22 mouse cellular contexts compared by ENCODE assay signal in the genomic region with DNA sequence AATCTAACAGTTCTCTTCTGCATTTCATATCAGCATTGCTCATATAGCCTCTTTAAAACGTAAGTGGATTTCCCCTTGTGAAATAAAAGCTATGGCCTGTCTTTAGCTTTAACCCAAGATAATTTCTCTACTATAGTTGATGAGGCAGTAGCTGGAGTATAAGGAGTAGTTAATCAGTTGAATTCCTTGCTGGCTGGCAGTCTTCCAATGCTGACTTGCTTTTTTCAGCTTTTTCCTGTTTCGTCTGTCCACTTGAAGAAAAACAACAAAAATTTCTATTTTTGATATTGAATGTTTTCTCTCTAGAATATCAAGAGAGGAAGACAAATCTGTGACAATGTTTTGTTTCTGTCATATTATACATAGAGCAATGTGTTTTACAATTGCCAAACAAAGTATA.
DNase-seq lines count a peak whose midpoint lies in the region; ATAC-seq and TF ChIP-seq lines count a peak whose summit lies in the region.
"Had no signal": no experiment of that assay in that cellular context is flagged by ENCODE, and none has a peak within 500 bp of the region (broad histone marks: within the 10 kb centered on the region; RNA-seq: fewer than 3 reads in every experiment).

No protein-coding gene starts in this region.

- no peaks in the 10 kb centered on the region for H3K4me1 ChIP-seq in embryonic facial prominence, embryonic 14.5 days (ENCODE audit: control insufficient read depth, insufficient read depth, low read length)
- no peaks in the 10 kb centered on the region for H3K4me1 ChIP-seq in embryonic facial prominence, embryonic 10.5 days
- no peaks in the 10 kb centered on the region for H3K4me1 ChIP-seq in midbrain, embryonic 14.5 days (ENCODE audit: control insufficient read depth, insufficient read depth, low read length)
- H3K4me1 ChIP-seq in midbrain, embryonic 16.5 days (ENCODE audit: control insufficient read depth, insufficient read depth, low read length) = no peaks in the 10 kb centered on the region
- H3K4me1 ChIP-seq: forebrain, embryonic 10.5 days; lung, embryonic 15.5 days; neural tube, embryonic 13.5 days had no signal

- H3K4me2 ChIP-seq in embryonic facial prominence, embryonic 14.5 days (ENCODE audit: low read depth, low read length) = no peak overlapping the region
- no peak overlapping the region for H3K4me2 ChIP-seq in midbrain, embryonic 14.5 days (ENCODE audit: low read length)
- no peak overlapping the region for H3K4me2 ChIP-seq in midbrain, embryonic 16.5 days (ENCODE audit: low read length)
- H3K4me2 ChIP-seq: liver, embryonic 11.5 days; lung, embryonic 15.5 days; neural tube, embryonic 13.5 days had no signal

- H3K9ac ChIP-seq in embryonic facial prominence, embryonic 14.5 days (ENCODE audit: low read depth, low read length) = no peak overlapping the region
- H3K9ac ChIP-seq in midbrain, embryonic 14.5 days (replicated peaks; ENCODE audit: low read length) = no peak overlapping the region
- no peak overlapping the region for H3K9ac ChIP-seq in midbrain, embryonic 16.5 days (ENCODE audit: low read depth, low read length)
- H3K9ac ChIP-seq: lung, embryonic 15.5 days; neural tube, embryonic 13.5 days had no signal

- no peaks in the 10 kb centered on the region for H3K27me3 ChIP-seq in embryonic facial prominence, embryonic 14.5 days (replicated peaks; ENCODE audit: control insufficient read depth, insufficient read depth, low read length)
- H3K27me3 ChIP-seq in embryonic facial prominence, embryonic 10.5 days (replicated peaks; ENCODE audit: low read depth, poor library complexity, severe bottlenecking) = no peaks in the 10 kb centered on the region
- H3K27me3 ChIP-seq in midbrain, embryonic 14.5 days (ENCODE audit: control insufficient read depth, insufficient read depth, low read length) = no peaks in the 10 kb centered on the region
- no peaks in the 10 kb centered on the region for H3K27me3 ChIP-seq in midbrain, embryonic 16.5 days (ENCODE audit: control insufficient read depth, insufficient read depth, low read depth, low read length)
- H3K27me3 ChIP-seq: CH12.LX; lung, embryonic 15.5 days; neural tube, embryonic 13.5 days had no signal

- 59% methylated on average over 2 of the region's 2 CpGs for WGBS in embryonic facial prominence, embryonic 14.5 days
- WGBS in embryonic facial prominence, embryonic 10.5 days = 87% methylated on average over 2 of the region's 2 CpGs
- WGBS in midbrain, embryonic 14.5 days = 87% methylated on average over 2 of the region's 2 CpGs
- WGBS in midbrain, embryonic 16.5 days = 81% methylated on average over 2 of the region's 2 CpGs

- no peak for TF ChIP-seq POLR2A in brain, embryonic 14.5 days (IDR thresholded peaks at IDR 0.05; ENCODE audit: borderline replicate concordance, extremely low read depth, insufficient read depth, insufficient read length, poor library complexity, severe bottlenecking)

- TF ChIP-seq CTCF in brain, embryonic 14.5 days (IDR thresholded peaks at IDR 0.05; ENCODE audit: borderline replicate concordance, extremely low read depth, insufficient read depth, insufficient read length) = no peak

- no peaks in the 10 kb centered on the region for H3K36me3 ChIP-seq in embryonic facial prominence, embryonic 14.5 days (ENCODE audit: control insufficient read depth, insufficient read depth, low read length)
- H3K36me3 ChIP-seq in embryonic facial prominence, embryonic 10.5 days (replicated peaks) = no peaks in the 10 kb centered on the region
- no peaks in the 10 kb centered on the region for H3K36me3 ChIP-seq in midbrain, embryonic 14.5 days (ENCODE audit: control insufficient read depth, insufficient read depth, low read length)
- H3K36me3 ChIP-seq in midbrain, embryonic 16.5 days (ENCODE audit: control insufficient read depth, insufficient read depth, low read length) = no peaks in the 10 kb centered on the region
- H3K36me3 ChIP-seq: forebrain, embryonic 10.5 days; lung, embryonic 15.5 days; neural tube, embryonic 13.5 days had no signal

- H3K27ac ChIP-seq in embryonic facial prominence, embryonic 14.5 days (replicated peaks; ENCODE audit: low read depth, low read length) = no peak overlapping the region
- H3K27ac ChIP-seq in embryonic facial prominence, embryonic 10.5 days (replicated peaks) = no peak overlapping the region
- H3K27ac ChIP-seq in midbrain, embryonic 14.5 days (replicated peaks; ENCODE audit: low read depth, low read length) = no peak overlapping the region
- no peak overlapping the region for H3K27ac ChIP-seq in midbrain, embryonic 16.5 days (ENCODE audit: low read length)
- H3K27ac ChIP-seq: forebrain, embryonic 10.5 days; lung, embryonic 15.5 days; neural tube, embryonic 13.5 days had no signal

- DNase-seq in embryonic facial prominence, embryonic 14.5 days (ENCODE audit: low spot score) = peak; percentile 5
- no peak for DNase-seq in embryonic facial prominence, embryonic 10.5 days (ENCODE audit: low spot score)
- peak; percentile 37 for DNase-seq in kidney, postnatal 10 days
- no peak for DNase-seq in kidney, adult 18-20 months
- peak; percentile 6 for DNase-seq in midbrain, embryonic 14.5 days
- DNase-seq in brain, embryonic 14.5 days (ENCODE audit: low read depth) = peak; percentile 17
- DNase-seq in adipocyte (ENCODE audit: low spot score) = no peak
- DNase-seq: adrenal gland, adult 8-10 months; cerebellum, adult 11 months; cerebellum, postnatal 25 days; embryo, embryonic 11 days; gastrocnemius, postnatal 10 days; heart, adult 11 months; kidney, adult 11 months; right cerebral cortex, postnatal 14 days; thymus, adult 2 months had no signal

- no peak for ATAC-seq in embryonic facial prominence, embryonic 14.5 days (ENCODE audit: low read depth)
- ATAC-seq in midbrain, embryonic 14.5 days (ENCODE audit: low FRiP score, low TSS enrichment) = no peak
- ATAC-seq in midbrain, embryonic 16.5 days = no peak

- no peaks in the 10 kb centered on the region for H3K9me3 ChIP-seq in embryonic facial prominence, embryonic 14.5 days (ENCODE audit: control insufficient read depth, low read length)
- no peaks in the 10 kb centered on the region for H3K9me3 ChIP-seq in embryonic facial prominence, embryonic 10.5 days
- no peaks in the 10 kb centered on the region for H3K9me3 ChIP-seq in midbrain, embryonic 14.5 days (ENCODE audit: control insufficient read depth, low read length)
- no peaks in the 10 kb centered on the region for H3K9me3 ChIP-seq in midbrain, embryonic 16.5 days (replicated peaks; ENCODE audit: control insufficient read depth, low read length, poor library complexity, severe bottlenecking)
- H3K9me3 ChIP-seq: forebrain, embryonic 10.5 days; lung, embryonic 15.5 days; neural tube, embryonic 13.5 days had no signal

- no peak overlapping the region for H3K4me3 ChIP-seq in embryonic facial prominence, embryonic 14.5 days (ENCODE audit: low read depth, low read length)
- H3K4me3 ChIP-seq in embryonic facial prominence, embryonic 10.5 days = no peak overlapping the region
- no peak overlapping the region for H3K4me3 ChIP-seq in midbrain, embryonic 14.5 days (replicated peaks; ENCODE audit: low read depth, low read length)
- no peak overlapping the region for H3K4me3 ChIP-seq in midbrain, embryonic 16.5 days (ENCODE audit: low read depth, low read length)
- H3K4me3 ChIP-seq: forebrain, embryonic 10.5 days; lung, embryonic 15.5 days; neural tube, embryonic 13.5 days had no signal

Comparison
In these comparisons a context has a peak if more than half of its experiments do, and no peak if none do; other contexts are left out.
1. DNase-seq: peak in embryonic facial prominence, embryonic 14.5 days (single experiment), kidney, postnatal 10 days (single experiment), midbrain, embryonic 14.5 days (single experiment) and brain, embryonic 14.5 days (single experiment); none in embryonic facial prominence, embryonic 10.5 days (single experiment), kidney, adult 18-20 months (single experiment) and adipocyte (single experiment).